Mouse (Mus musculus) G1E (cell line): ENCODE data around the gene Emilin1. TPM values are rescaled to one million over a fixed set of nuclear protein-coding genes. Genes with fewer than 3 reads are reported as not detected.

Experiments
- ATAC-seq: 2 replicates; pipeline ENCODE4 v1.8.0; 2016; ENCODE audit warnings: mild to moderate bottlenecking; ENCODE audit not compliant: insufficient number of reproducible peaks, poor library complexity, low FRiP score, severe bottlenecking; ENCODE audit errors: extremely low read depth
- DNase-seq: peaks from one replicate; pipeline ENCODE4 v3.0.0; 2012; ENCODE audit warnings: low spot score
- H3K27me3 ChIP-seq: 2 replicates; pipeline ENCODE4 v1.6.1; 2012; ENCODE audit warnings: mild to moderate bottlenecking, low read length, inconsistent platforms; ENCODE audit not compliant: insufficient read depth
- H3K36me3 ChIP-seq: replicated peaks from 2 replicates; pipeline ENCODE3; 2012; ENCODE audit warnings: mild to moderate bottlenecking, inconsistent platforms
- H3K4me1 ChIP-seq: 2 replicates; pipeline ENCODE4 v1.6.1; 2012; ENCODE audit warnings: low read depth, low read length, inconsistent platforms, mixed read lengths; ENCODE audit not compliant: insufficient read depth
- H3K4me3 ChIP-seq: 2 replicates; pipeline ENCODE4 v1.5.1; 2012; ENCODE audit warnings: low read depth, mild to moderate bottlenecking, inconsistent platforms, low read length, moderate library complexity, mixed read lengths
- H3K9me3 ChIP-seq: replicated peaks from 2 replicates; pipeline ENCODE4 v1.6.1; 2012; ENCODE audit warnings: inconsistent platforms
- CTCF ChIP-seq: IDR thresholded peaks from 2 replicates; pipeline ENCODE4 v1.5.1; 2012; ENCODE audit warnings: low read depth, low read length, inconsistent platforms, mixed read lengths
- GATA1 ChIP-seq: IDR thresholded peaks from 2 replicates; pipeline ENCODE4 v1.6.1; 2012; ENCODE audit warnings: borderline replicate concordance, low read length, inconsistent platforms, mixed read lengths
- GATA2 ChIP-seq: IDR thresholded peaks from 2 replicates; pipeline ENCODE4 v1.6.1; 2012; ENCODE audit warnings: low read depth, low read length, inconsistent platforms, borderline replicate concordance
- POLR2AphosphoS5 ChIP-seq: IDR thresholded peaks from 2 replicates; pipeline ENCODE4 v1.6.1; 2012; ENCODE audit warnings: low read depth, low read length, inconsistent platforms; ENCODE audit not compliant: insufficient replicate concordance
- TAL1 ChIP-seq: conservative IDR thresholded peaks from 2 replicates; pipeline ENCODE4 v1.6.1; 2012; ENCODE audit warnings: low read depth, low read length, inconsistent platforms, mixed read lengths
- polyA plus RNA-seq: library from polyadenylated mRNA; stranded (reverse); fragments of >175 nt; gene quantifications from 2 replicates; pipeline ENCODE4 v1.2.3, GENCODE M21; 2012
- total RNA-seq, 2 experiments: library from RNA; stranded (forward) in 1 of 2; stranded (reverse) in 1 of 2; fragments of 200-1000 nt in 1 of 2; fragments of >200 nt in 1 of 2; fragmentation: Nextera tagmentation in 1 of 2; gene quantifications; 2 replicates each; pipeline ENCODE4 v1.2.3; 2014 to 2017

Emilin1 gene
- total and polyA plus RNA-seq, 3 experiments: 0.38 to 2.6 (median 1.3) TPM

DNA sequence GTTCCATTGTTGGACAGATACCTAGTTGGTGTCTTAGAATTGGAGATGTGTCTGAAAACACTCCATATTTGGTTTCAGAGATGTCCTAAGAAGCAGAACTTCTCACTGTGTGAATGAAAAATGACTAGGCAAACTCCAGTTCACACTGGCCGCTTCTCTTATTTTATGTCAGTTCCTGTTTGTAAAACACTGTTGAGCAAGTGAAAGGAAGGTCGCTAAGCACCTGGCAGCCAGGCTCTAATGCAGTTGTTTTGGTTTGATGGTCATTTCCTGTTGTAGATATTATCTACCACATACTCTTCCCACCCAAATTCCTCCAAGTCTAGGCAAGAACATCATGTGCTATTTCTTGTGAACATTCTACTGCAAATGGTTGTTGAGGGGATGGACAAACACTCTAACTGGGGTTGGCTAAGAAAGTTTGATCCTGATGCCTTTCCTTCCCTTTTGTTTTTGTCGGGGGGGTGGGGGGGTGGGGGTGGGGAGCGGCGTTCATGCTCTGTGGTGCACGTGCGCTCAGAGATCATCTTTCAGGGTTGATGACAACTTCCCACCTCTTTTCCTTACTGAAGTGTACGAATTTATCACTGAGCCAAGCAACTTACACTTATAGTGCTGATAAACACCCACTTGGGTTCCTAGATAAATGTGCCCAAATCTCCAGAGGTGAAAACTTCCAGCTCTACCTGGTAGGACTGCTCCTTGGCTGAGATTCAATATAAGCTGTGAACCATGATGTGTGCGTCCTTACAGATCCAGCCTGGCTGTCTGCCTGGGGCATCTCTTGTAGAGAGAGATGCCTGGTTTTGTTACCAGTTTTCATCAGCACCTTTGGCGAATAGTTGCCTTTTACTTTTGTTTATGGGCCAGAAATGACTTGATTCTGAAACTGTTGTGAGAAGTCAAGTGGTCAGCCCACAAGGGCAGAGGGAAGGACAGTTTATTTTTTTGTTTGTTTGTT lies 48.6 kb downstream of the Emilin1 start:
- Histone ChIP-seq H3K36me3 (peaks cover 20% of the 10 kb centered on the region), H3K4me1 (peaks cover 37% of the 10 kb centered on the region), H3K9me3 (peaks cover 11% of the 10 kb centered on the region), H3K27me3 (peaks cover 29% of the 10 kb centered on the region), H3K4me3 (no peak overlapping the region)
- TF ChIP-seq CTCF: no peak
- TF ChIP-seq GATA2: no peak
- no peak for TF ChIP-seq GATA1
- no peak for TF ChIP-seq POLR2AphosphoS5
- no peak for TF ChIP-seq TAL1
- no peak for ATAC-seq
- DNase-seq: no peak

DNA sequence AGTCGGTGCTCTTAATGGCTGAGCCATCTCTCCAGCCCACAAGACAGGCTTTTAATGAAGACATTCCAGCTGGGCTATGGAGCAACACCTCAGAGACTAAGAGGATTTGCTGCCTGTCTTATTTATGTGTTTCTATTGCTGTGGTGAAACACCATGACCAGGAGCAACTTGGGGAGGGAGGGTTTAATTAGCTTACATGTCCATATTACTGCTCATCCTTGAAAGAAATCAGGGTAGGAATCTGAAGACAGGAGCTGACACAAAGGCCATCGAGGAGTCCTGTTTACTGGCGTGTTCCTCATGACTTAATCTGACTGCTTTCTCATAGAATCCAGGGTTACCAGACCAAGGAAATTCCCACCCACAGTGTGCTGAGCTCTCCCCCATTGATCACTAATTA lies 50.7 kb downstream of the Emilin1 start:
- H3K27me3 ChIP-seq: peaks cover 46% of the 10 kb centered on the region
- TF ChIP-seq GATA1 (no peak), GATA2 (no peak), POLR2AphosphoS5 (no peak), TAL1 (no peak), CTCF (no peak)
- no peaks in the 10 kb centered on the region for H3K9me3 ChIP-seq
- no peak for DNase-seq
- ATAC-seq: no peak
- peaks cover 4% of the 10 kb centered on the region for H3K36me3 ChIP-seq
- H3K4me3 ChIP-seq: no peak overlapping the region
- H3K4me1 ChIP-seq: peaks cover 23% of the 10 kb centered on the region

DNA sequence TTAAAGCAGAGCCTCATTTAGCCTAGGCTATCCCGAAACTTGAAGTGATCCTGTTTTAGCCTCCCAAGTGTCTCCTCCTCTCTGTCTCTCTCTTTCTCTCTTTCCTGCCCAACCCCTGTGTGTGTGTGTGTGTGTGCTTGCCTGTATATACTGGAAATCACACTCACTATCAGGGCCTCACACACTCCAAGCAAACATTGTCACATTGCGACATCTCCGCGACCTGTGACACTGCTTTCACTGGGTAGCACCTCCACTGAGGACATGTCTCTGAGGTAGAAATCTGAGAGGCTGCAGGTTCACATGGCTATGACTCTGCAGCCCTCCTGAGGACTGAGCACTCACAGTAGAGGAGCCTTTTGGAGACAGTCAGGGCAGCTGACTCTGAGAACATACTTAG lies 53.0 kb downstream of the Emilin1 start:
- TF ChIP-seq GATA1 (no peak), POLR2AphosphoS5 (no peak), CTCF (no peak), GATA2 (no peak), TAL1 (no peak)
- Histone ChIP-seq H3K36me3 (no peaks in the 10 kb centered on the region), H3K4me1 (peaks cover 10% of the 10 kb centered on the region), H3K4me3 (no peak overlapping the region), H3K27me3 (peaks cover 62% of the 10 kb centered on the region), H3K9me3 (no peaks in the 10 kb centered on the region)
- no peak for ATAC-seq
- no peak for DNase-seq

DNA sequence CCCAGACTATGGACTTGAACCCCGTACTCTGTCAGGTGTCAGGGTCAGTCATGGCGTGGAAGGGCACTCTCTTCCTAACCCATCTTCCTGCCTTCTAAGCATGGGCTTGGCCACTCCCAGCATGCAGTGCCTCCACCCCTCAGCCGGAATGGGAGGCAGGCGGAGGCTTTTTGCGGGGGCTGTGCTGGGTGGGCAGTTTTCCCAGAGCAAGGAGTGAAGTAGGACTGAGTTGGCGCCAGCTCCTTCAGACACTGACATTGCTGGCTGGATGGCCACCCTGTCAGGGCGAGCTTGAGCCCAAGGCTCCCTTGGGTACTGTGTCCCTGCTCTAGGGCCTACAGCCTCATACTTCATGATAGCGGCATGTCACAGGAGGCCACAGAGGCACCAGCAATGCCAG lies 55.2 kb downstream of the Emilin1 start, which contains the start of gene Tcf23:
Tcf23 (plus strand) TSS at position 247 of the 400 bp plus-strand sequence.
- Histone ChIP-seq H3K27me3 (peaks cover 58% of the 10 kb centered on the region), H3K36me3 (no peaks in the 10 kb centered on the region), H3K9me3 (no peaks in the 10 kb centered on the region), H3K4me3 (no peak within 1 kb of the TSS), H3K4me1 (no peaks in the 10 kb centered on the region)
- DNase-seq (no peak), ATAC-seq (no peak)
- TF ChIP-seq GATA1 (no peak), GATA2 (no peak), POLR2AphosphoS5 (no peak), CTCF (no peak), TAL1 (no peak)

DNA sequence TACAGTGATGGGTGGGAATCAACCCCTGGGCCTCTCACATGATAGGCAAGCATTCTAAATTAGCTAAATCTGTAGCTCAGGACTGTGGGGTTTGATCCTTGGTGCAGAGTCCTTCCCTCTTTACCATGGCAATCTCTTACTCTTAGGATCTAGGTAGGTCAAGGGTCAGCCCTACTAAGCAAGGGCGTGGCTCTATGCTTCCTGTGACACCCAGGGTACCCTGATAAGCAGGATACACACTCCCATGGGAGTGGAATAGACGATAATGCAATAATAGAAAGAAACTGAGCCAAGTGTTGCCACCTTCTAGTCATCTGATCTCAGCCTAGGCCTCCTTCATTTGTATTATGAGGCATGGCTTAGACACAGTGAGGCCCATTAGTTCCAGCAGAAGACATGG lies 56.2 kb downstream of the Emilin1 start:
- Histone ChIP-seq H3K4me1 (no peaks in the 10 kb centered on the region), H3K27me3 (peaks cover 57% of the 10 kb centered on the region), H3K4me3 (no peak overlapping the region), H3K9me3 (no peaks in the 10 kb centered on the region), H3K36me3 (no peaks in the 10 kb centered on the region)
- TF ChIP-seq TAL1 (no peak), GATA2 (no peak)
- DNase-seq (no peak), ATAC-seq (no peak)

Other genes starting within 250 kb of the Emilin1 start
- 165 and 203 TPM in 2 replicates for gene Cenpa, start 246.6 kb upstream of the Emilin1 start, total RNA-seq (2014; fragmentation: Nextera tagmentation)
- 113 and 114 TPM in 2 replicates for gene Cenpa, start 246.6 kb upstream of the Emilin1 start, total RNA-seq (2017)
- 307 and 368 TPM in 2 replicates for gene Cenpa, start 246.6 kb upstream of the Emilin1 start, polyA plus RNA-seq
- gene Dpysl5, start 201.8 kb upstream of the Emilin1 start, total RNA-seq (2014; fragmentation: Nextera tagmentation): not detected in 2 replicates
- under 0.01 and 0.49 TPM in 2 replicates for gene Dpysl5, start 201.8 kb upstream of the Emilin1 start, total RNA-seq (2017)
- gene Dpysl5, start 201.8 kb upstream of the Emilin1 start, polyA plus RNA-seq: not detected in 2 replicates
- gene Mapre3, start 98.8 kb upstream of the Emilin1 start, total RNA-seq (2014; fragmentation: Nextera tagmentation): not detected in 2 replicates
- gene Mapre3, start 98.8 kb upstream of the Emilin1 start, total RNA-seq (2017): 0.12 and 0.27 TPM in 2 replicates
- not detected in 2 replicates for gene Mapre3, start 98.8 kb upstream of the Emilin1 start, polyA plus RNA-seq
- 17.9 and 36.0 TPM in 2 replicates for gene Tmem214, start 45.4 kb upstream of the Emilin1 start, total RNA-seq (2014; fragmentation: Nextera tagmentation)
- 19.2 and 19.6 TPM in 2 replicates for gene Tmem214, start 45.4 kb upstream of the Emilin1 start, total RNA-seq (2017)
- gene Tmem214, start 45.4 kb upstream of the Emilin1 start, polyA plus RNA-seq: 21.5 and 26.7 TPM in 2 replicates
- 31.2 and 48.5 TPM in 2 replicates for gene Agbl5, start 24.7 kb upstream of the Emilin1 start, total RNA-seq (2014; fragmentation: Nextera tagmentation)
- 9.9 and 13.0 TPM in 2 replicates for gene Agbl5, start 24.7 kb upstream of the Emilin1 start, total RNA-seq (2017)
- 65.8 and 85.9 TPM in 2 replicates for gene Agbl5, start 24.7 kb upstream of the Emilin1 start, polyA plus RNA-seq
- 309 and 472 TPM in 2 replicates for gene Ost4, start 5.6 kb upstream of the Emilin1 start, total RNA-seq (2014; fragmentation: Nextera tagmentation)
- gene Ost4, start 5.6 kb upstream of the Emilin1 start, total RNA-seq (2017): 346 and 348 TPM in 2 replicates
- gene Ost4, start 5.6 kb upstream of the Emilin1 start, polyA plus RNA-seq: 70.6 and 80.1 TPM in 2 replicates
- gene Khk, start 8.0 kb downstream of the Emilin1 start, total RNA-seq (2014; fragmentation: Nextera tagmentation): 22.7 and 29.8 TPM in 2 replicates
- 43.4 TPM in 2 replicates for gene Khk, start 8.0 kb downstream of the Emilin1 start, total RNA-seq (2017)
- 17.3 and 20.2 TPM in 2 replicates for gene Khk, start 8.0 kb downstream of the Emilin1 start, polyA plus RNA-seq
- gene Cgref1, start 32.2 kb downstream of the Emilin1 start, total RNA-seq (2014; fragmentation: Nextera tagmentation): not detected in 2 replicates
- 0.33 TPM in 1 of 2 replicates, not detected in the other for gene Cgref1, start 32.2 kb downstream of the Emilin1 start, total RNA-seq (2017)
- gene Cgref1, start 32.2 kb downstream of the Emilin1 start, polyA plus RNA-seq: not detected in 2 replicates
- gene Preb, start 47.0 kb downstream of the Emilin1 start, total RNA-seq (2014; fragmentation: Nextera tagmentation): 50.3 and 82.7 TPM in 2 replicates
- gene Preb, start 47.0 kb downstream of the Emilin1 start, total RNA-seq (2017): 35.4 and 42.5 TPM in 2 replicates
- 48.9 and 74.7 TPM in 2 replicates for gene Preb, start 47.0 kb downstream of the Emilin1 start, polyA plus RNA-seq
- not detected in 2 replicates for gene Tcf23, start 55.3 kb downstream of the Emilin1 start, total RNA-seq (2014; fragmentation: Nextera tagmentation)
- 0.12 TPM in 1 of 2 replicates, not detected in the other for gene Tcf23, start 55.3 kb downstream of the Emilin1 start, total RNA-seq (2017)
- gene Tcf23, start 55.3 kb downstream of the Emilin1 start, polyA plus RNA-seq: not detected in 2 replicates
- gene Atraid, start 134.9 kb downstream of the Emilin1 start, total RNA-seq (2014; fragmentation: Nextera tagmentation): 81.9 and 89.6 TPM in 2 replicates
- 50.0 and 54.0 TPM in 2 replicates for gene Atraid, start 134.9 kb downstream of the Emilin1 start, total RNA-seq (2017)
- gene Atraid, start 134.9 kb downstream of the Emilin1 start, polyA plus RNA-seq: 11.6 and 15.6 TPM in 2 replicates
- gene Slc5a6, start 135.5 kb downstream of the Emilin1 start, total RNA-seq (2014; fragmentation: Nextera tagmentation): 3.2 and 4.0 TPM in 2 replicates
- 2.2 and 5.2 TPM in 2 replicates for gene Slc5a6, start 135.5 kb downstream of the Emilin1 start, total RNA-seq (2017)
- gene Slc5a6, start 135.5 kb downstream of the Emilin1 start, polyA plus RNA-seq: 9.5 and 11.9 TPM in 2 replicates
- gene Cad, start 141.4 kb downstream of the Emilin1 start, total RNA-seq (2014; fragmentation: Nextera tagmentation): 87.7 and 102 TPM in 2 replicates
- gene Cad, start 141.4 kb downstream of the Emilin1 start, total RNA-seq (2017): 18.5 and 20.2 TPM in 2 replicates
- gene Cad, start 141.4 kb downstream of the Emilin1 start, polyA plus RNA-seq: 426 and 438 TPM in 2 replicates
- not detected in 2 replicates for gene Dnajc5g, start 192.9 kb downstream of the Emilin1 start, total RNA-seq (2014; fragmentation: Nextera tagmentation)
- not detected in 2 replicates for gene Dnajc5g, start 192.9 kb downstream of the Emilin1 start, total RNA-seq (2017)
- gene Dnajc5g, start 192.9 kb downstream of the Emilin1 start, polyA plus RNA-seq: not detected in 2 replicates
- gene Slc30a3, start 194.8 kb downstream of the Emilin1 start, total RNA-seq (2014; fragmentation: Nextera tagmentation): not detected in 2 replicates
- 0.05 TPM in 1 of 2 replicates, not detected in the other for gene Slc30a3, start 194.8 kb downstream of the Emilin1 start, total RNA-seq (2017)
- gene Slc30a3, start 194.8 kb downstream of the Emilin1 start, polyA plus RNA-seq: not detected in 2 replicates
- gene Trim54, start 203.3 kb downstream of the Emilin1 start, total RNA-seq (2014; fragmentation: Nextera tagmentation): not detected in 2 replicates
- not detected in 2 replicates for gene Trim54, start 203.3 kb downstream of the Emilin1 start, total RNA-seq (2017)
- gene Trim54, start 203.3 kb downstream of the Emilin1 start, polyA plus RNA-seq: not detected in 2 replicates
- not detected in 2 replicates for gene Ucn, start 225.4 kb downstream of the Emilin1 start, total RNA-seq (2014; fragmentation: Nextera tagmentation)
- not detected in 2 replicates for gene Ucn, start 225.4 kb downstream of the Emilin1 start, total RNA-seq (2017)
- not detected in 2 replicates for gene Ucn, start 225.4 kb downstream of the Emilin1 start, polyA plus RNA-seq
- gene Mpv17, start 240.8 kb downstream of the Emilin1 start, total RNA-seq (2014; fragmentation: Nextera tagmentation): 56.6 and 78.2 TPM in 2 replicates
- gene Mpv17, start 240.8 kb downstream of the Emilin1 start, total RNA-seq (2017): 69.8 and 70.3 TPM in 2 replicates
- gene Mpv17, start 240.8 kb downstream of the Emilin1 start, polyA plus RNA-seq: 27.7 and 31.2 TPM in 2 replicates